Comparison of ENCODE assay signal across 20 mouse cellular contexts in the genomic region with DNA sequence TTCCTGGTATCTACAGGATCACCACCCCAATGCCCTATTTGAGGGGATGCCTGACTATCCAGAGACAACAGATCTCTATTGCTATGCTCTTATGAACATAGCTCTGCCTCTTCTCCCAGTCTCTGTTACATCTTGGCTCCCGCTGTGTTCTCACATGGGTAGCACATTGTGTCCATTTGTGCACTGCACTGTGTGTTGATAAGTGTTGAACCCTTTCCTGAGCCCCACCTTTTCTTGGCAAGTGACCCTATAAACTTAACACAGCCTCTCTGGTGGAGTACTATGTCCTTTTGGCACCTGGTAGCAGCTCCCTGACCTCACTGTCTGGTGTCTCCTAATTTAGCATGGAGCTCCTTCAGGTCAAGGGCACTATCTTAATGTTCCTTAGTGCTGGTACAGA.
DNase-seq lines count a peak whose midpoint lies in the region; ATAC-seq and TF ChIP-seq lines count a peak whose summit lies in the region.
"Had no signal": no experiment of that assay in that cellular context is flagged by ENCODE, and none has a peak within 500 bp of the region (broad histone marks: within the 10 kb centered on the region; RNA-seq: fewer than 3 reads in every experiment).

No protein-coding gene starts in this region.

- no peak overlapping the region for H3K27ac ChIP-seq in lung, postnatal 0 days (ENCODE audit: low read length)
- H3K27ac ChIP-seq: forebrain, embryonic 15.5 days; limb, embryonic 10.5 days; lung, embryonic 15.5 days had no signal

- peak; percentile 82 for TF ChIP-seq EP300 in lung, postnatal 0 days (IDR thresholded peaks at IDR 0.05)

- H3K9me3 ChIP-seq in lung, postnatal 0 days (ENCODE audit: low read length), result no peaks in the 10 kb centered on the region
- H3K9me3 ChIP-seq: forebrain, embryonic 15.5 days; limb, embryonic 10.5 days; lung, embryonic 15.5 days had no signal

- peak; percentile 84 for DNase-seq in gastrocnemius, adult 18-20 months (ENCODE audit: low spot score)
- no peak for DNase-seq in gastrocnemius, postnatal 10 days
- peak; percentile 36 for DNase-seq in lung, postnatal 0 days (ENCODE audit: low spot score)
- no peak for DNase-seq in lung, postnatal 10 days
- DNase-seq in heart, postnatal 14 days, result peak; percentile 33 to 54
- no peak for DNase-seq in embryo, embryonic 11 days
- DNase-seq in cerebellum, adult 11-12 months, result no peak
- DNase-seq in cerebellum, postnatal 25 days, result no peak
- DNase-seq: adrenal gland, adult 8-10 months; cerebellum, adult 9-11 months; kidney, postnatal 4 days; layer of hippocampus, adult 9-11 months; right cerebral cortex, postnatal 14 days had no signal

- no peak for TF ChIP-seq CTCF in lung, postnatal 0 days (IDR thresholded peaks at IDR 0.05)

- H3K9ac ChIP-seq in lung, postnatal 0 days (replicated peaks; ENCODE audit: low read depth), result no peak overlapping the region
- H3K9ac ChIP-seq: forebrain, embryonic 15.5 days; lung, embryonic 15.5 days had no signal

- no peaks in the 10 kb centered on the region; the same call in 1 of the 2 replicates for H3K4me1 ChIP-seq in lung, postnatal 0 days (ENCODE audit: insufficient read depth, low read depth, low read length)
- H3K4me1 ChIP-seq: forebrain, embryonic 15.5 days; limb, embryonic 10.5 days had no signal

- intact Hi-C loops in heart, postnatal 14 days (cut with DNase I), result no loop called here

- 74% methylated on average over 1 of the region's 1 CpGs for WGBS in lung, postnatal 0 days

- no peak overlapping the region for H3K4me3 ChIP-seq in lung, postnatal 0 days (ENCODE audit: low read depth, low read length)
- H3K4me3 ChIP-seq: forebrain, embryonic 15.5 days; limb, embryonic 10.5 days; lung, embryonic 15.5 days had no signal

- peak; percentile 47 for ATAC-seq in lung, postnatal 0 days
- ATAC-seq: forebrain, embryonic 15.5 days; hindbrain, embryonic 16.5 days; intestine, embryonic 16.5 days; Patski had no signal

- H3K4me2 ChIP-seq in lung, postnatal 0 days (replicated peaks; ENCODE audit: low read depth, low read length), result no peak overlapping the region
- H3K4me2 ChIP-seq: forebrain, embryonic 15.5 days; liver, embryonic 11.5 days; lung, embryonic 15.5 days had no signal

- no peaks in the 10 kb centered on the region for H3K27me3 ChIP-seq in lung, postnatal 0 days (replicated peaks; ENCODE audit: insufficient read depth, low read length)
- H3K27me3 ChIP-seq: forebrain, embryonic 15.5 days; lung, embryonic 15.5 days; Patski had no signal

- no peaks in the 10 kb centered on the region for H3K36me3 ChIP-seq in lung, postnatal 0 days (ENCODE audit: insufficient read depth, low read length)
- H3K36me3 ChIP-seq: forebrain, embryonic 15.5 days; limb, embryonic 10.5 days; lung, embryonic 15.5 days had no signal

Comparison
In these comparisons a context has a peak if more than half of its experiments do, and no peak if none do; other contexts are left out.
1. DNase-seq: peak in gastrocnemius, adult 18-20 months (single experiment), lung, postnatal 0 days (single experiment) and heart, postnatal 14 days (2 of 2); none in gastrocnemius, postnatal 10 days (single experiment), lung, postnatal 10 days (single experiment), embryo, embryonic 11 days (single experiment), cerebellum, adult 11-12 months (single experiment) and cerebellum, postnatal 25 days (0 of 2).